Mouse (Mus musculus): ENCODE measurements around the gene Fbxl13. TPM values are rescaled to one million over a fixed set of nuclear protein-coding genes. Genes with fewer than 3 reads are reported as not detected.
"Not testable (repeated sequence)": the region's sequence is repeated elsewhere in the genome, so short reads cannot be mapped to it uniquely, and the experiment has no call there.

Gene Fbxl13
- polyA plus RNA-seq, 1 experiment: not detected

DNA sequence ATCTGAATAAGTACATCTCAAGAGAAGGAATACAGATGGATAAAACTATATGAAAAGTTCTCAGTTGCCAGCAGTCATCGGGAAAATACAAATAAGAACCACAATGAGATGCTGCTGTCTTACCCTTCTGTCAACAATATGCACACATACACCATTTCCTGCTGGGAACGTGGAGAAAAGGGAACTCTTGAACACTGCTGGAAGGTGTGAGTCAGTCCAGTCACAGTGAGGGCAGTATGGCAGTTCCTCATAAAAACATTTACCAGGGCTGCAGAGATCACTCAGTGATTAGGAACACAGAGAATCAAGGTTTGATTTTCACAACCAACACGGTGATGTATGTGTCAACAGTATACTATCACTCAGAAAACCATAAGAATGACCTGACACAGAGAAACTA lies 34.4 kb downstream of the Fbxl13 start:
- Histone ChIP-seq H3K9ac (ENCODE audit: low read depth, poor library complexity, severe bottlenecking) (no peak overlapping the region), H3K27me3 (ENCODE audit: control insufficient read depth, insufficient read depth, low read length, poor library complexity, severe bottlenecking) (no peaks in the 10 kb centered on the region), H3K4me3 (ENCODE audit: low read depth, low read length) (no peak overlapping the region), H3K4me1 (ENCODE audit: control insufficient read depth, insufficient read depth, low read length) (no peaks in the 10 kb centered on the region), H3K27ac (ENCODE audit: insufficient read depth, low read length) (no peak overlapping the region), H3K36me3 (ENCODE audit: control insufficient read depth, insufficient read depth, low read length, poor library complexity, severe bottlenecking) (no peaks in the 10 kb centered on the region), H3K9me3 (replicated peaks; ENCODE audit: control insufficient read depth, insufficient read depth, low read length, poor library complexity, severe bottlenecking) (no peaks in the 10 kb centered on the region)
- TF ChIP-seq POLR2A (IDR thresholded peaks at IDR 0.05; ENCODE audit: insufficient read depth, low read length) (no peak), CTCF (IDR thresholded peaks at IDR 0.05; ENCODE audit: low read depth, low read length) (no peak), EP300 (IDR thresholded peaks at IDR 0.05; ENCODE audit: insufficient read depth, low read depth, low read length) (no peak)

DNA sequence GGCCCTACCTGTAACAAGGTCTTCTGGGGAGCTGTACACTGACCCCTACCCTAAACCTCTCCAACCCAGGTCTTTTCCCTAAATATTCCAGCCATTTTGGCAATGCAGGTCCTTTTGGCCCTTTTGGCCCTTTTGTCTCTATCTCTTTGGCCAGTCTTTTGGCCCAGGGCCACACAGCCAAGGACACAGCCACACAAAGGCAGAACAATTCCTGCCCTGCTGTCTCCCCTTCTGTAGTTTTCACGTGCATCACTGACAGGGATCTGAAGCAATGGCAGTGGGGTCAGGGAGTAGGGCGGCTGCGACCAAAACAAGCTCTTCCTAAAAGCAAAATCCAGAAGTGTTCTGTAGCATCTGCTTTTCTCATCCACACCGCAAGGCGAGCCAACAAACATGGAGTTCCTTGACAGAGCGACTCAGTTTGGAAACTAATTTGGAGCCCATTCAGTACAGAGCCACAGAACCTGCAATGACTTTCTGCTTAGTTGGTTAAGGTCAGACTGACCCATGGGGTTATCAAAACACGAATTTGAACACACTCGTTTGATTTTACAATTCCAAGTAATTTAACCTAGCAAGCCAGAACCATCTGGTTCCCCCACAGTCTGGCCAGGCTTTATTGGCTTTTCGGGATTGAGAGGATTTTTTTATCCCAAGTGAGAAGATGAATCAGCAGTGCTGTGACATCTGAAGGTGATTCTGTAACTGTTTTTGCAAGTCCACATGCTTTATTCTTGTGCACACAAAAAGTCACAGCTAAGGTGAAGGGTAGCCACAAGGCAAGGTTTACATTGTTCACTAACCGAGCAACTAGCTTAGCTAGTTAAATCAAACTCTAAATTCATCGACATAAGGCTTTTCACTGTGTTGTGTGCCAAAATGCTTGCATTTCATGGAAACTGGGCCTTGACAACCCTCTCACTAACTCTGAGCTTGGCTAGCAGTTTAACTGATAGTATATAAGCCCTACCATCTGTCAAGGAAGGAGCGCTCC lies 36.8 kb downstream of the Fbxl13 start:
- H3K9ac ChIP-seq (ENCODE audit: low read depth, poor library complexity, severe bottlenecking): no peak overlapping the region
- TF ChIP-seq CTCF (IDR thresholded peaks at IDR 0.05; ENCODE audit: low read depth, low read length): no peak
- TF ChIP-seq EP300 (IDR thresholded peaks at IDR 0.05; ENCODE audit: insufficient read depth, low read depth, low read length): no peak
- no peak for TF ChIP-seq POLR2A (IDR thresholded peaks at IDR 0.05; ENCODE audit: insufficient read depth, low read length)

DNA sequence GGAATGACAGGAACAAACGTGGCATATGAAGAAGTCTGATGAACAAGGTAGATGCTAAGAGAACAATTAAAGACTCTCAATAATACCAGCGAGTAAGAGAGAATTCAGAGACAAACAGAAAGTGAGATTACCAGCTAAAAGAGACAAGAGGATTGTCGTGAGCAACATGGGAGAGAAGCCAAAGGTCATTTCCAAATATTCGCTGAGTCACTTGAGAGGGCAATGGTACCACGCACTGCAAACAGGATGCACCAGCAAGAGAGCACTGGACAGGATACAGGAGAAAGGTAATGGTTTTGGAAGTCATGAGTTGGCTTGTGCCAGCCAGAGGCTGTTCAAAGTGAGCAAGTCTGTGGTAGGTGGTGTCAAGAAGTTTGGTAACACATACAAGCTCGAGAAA lies 39.5 kb downstream of the Fbxl13 start:
- H3K27me3 ChIP-seq (ENCODE audit: control insufficient read depth, insufficient read depth, low read length, poor library complexity, severe bottlenecking): no peaks in the 10 kb centered on the region
- no peaks in the 10 kb centered on the region for H3K36me3 ChIP-seq (ENCODE audit: control insufficient read depth, insufficient read depth, low read length, poor library complexity, severe bottlenecking)
- TF ChIP-seq EP300 (IDR thresholded peaks at IDR 0.05; ENCODE audit: insufficient read depth, low read depth, low read length): no peak
- no peak for TF ChIP-seq CTCF (IDR thresholded peaks at IDR 0.05; ENCODE audit: low read depth, low read length)
- no peak for TF ChIP-seq POLR2A (IDR thresholded peaks at IDR 0.05; ENCODE audit: insufficient read depth, low read length)
- H3K9me3 ChIP-seq (replicated peaks; ENCODE audit: control insufficient read depth, insufficient read depth, low read length, poor library complexity, severe bottlenecking): no peaks in the 10 kb centered on the region
- H3K4me3 ChIP-seq (ENCODE audit: low read depth, low read length): no peak overlapping the region
- no peak overlapping the region for H3K27ac ChIP-seq (ENCODE audit: insufficient read depth, low read length)
- no peak overlapping the region for H3K9ac ChIP-seq (ENCODE audit: low read depth, poor library complexity, severe bottlenecking)
- H3K4me1 ChIP-seq (ENCODE audit: control insufficient read depth, insufficient read depth, low read length): no peaks in the 10 kb centered on the region

More for the DNA sequence above, 36.8 kb downstream of the Fbxl13 start:
- no peaks in the 10 kb centered on the region for H3K4me1 ChIP-seq (ENCODE audit: control insufficient read depth, insufficient read depth, low read length)
- H3K27ac ChIP-seq (ENCODE audit: insufficient read depth, low read length): no peak overlapping the region
- no peaks in the 10 kb centered on the region for H3K27me3 ChIP-seq (ENCODE audit: control insufficient read depth, insufficient read depth, low read length, poor library complexity, severe bottlenecking)
- no peaks in the 10 kb centered on the region for H3K9me3 ChIP-seq (replicated peaks; ENCODE audit: control insufficient read depth, insufficient read depth, low read length, poor library complexity, severe bottlenecking)
- no peak overlapping the region for H3K4me3 ChIP-seq (ENCODE audit: low read depth, low read length)
- H3K36me3 ChIP-seq (ENCODE audit: control insufficient read depth, insufficient read depth, low read length, poor library complexity, severe bottlenecking): no peaks in the 10 kb centered on the region

DNA sequence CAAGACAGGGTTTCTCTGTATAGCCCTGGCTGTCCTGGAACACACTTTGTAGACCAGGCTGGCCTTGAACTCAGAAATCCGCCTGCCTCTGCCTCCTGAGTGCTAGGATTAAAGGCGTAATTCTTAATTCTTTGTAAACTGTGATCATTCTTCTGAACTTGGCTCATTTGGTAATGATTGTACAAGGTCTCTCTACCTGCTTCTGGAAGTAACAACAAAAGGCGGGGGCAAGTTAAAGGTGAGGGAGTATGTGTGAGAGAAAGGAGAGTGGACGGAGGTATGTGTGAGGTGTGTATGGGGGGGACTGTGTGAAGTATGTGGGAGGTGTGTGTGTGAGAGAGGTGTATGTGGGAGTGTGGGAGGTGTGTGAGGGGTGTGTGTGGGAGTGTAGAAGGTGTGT lies 45.5 kb downstream of the Fbxl13 start:
- H3K36me3 ChIP-seq (ENCODE audit: control insufficient read depth, insufficient read depth, low read length, poor library complexity, severe bottlenecking): no peaks in the 10 kb centered on the region
- no peaks in the 10 kb centered on the region for H3K27me3 ChIP-seq (ENCODE audit: control insufficient read depth, insufficient read depth, low read length, poor library complexity, severe bottlenecking)
- H3K4me1 ChIP-seq (ENCODE audit: control insufficient read depth, insufficient read depth, low read length): no peaks in the 10 kb centered on the region
- no peak overlapping the region for H3K27ac ChIP-seq (ENCODE audit: insufficient read depth, low read length)
- H3K9ac ChIP-seq (ENCODE audit: low read depth, poor library complexity, severe bottlenecking): no peak overlapping the region
- H3K9me3 ChIP-seq (replicated peaks; ENCODE audit: control insufficient read depth, insufficient read depth, low read length, poor library complexity, severe bottlenecking): no peaks in the 10 kb centered on the region
- TF ChIP-seq POLR2A (IDR thresholded peaks at IDR 0.05; ENCODE audit: insufficient read depth, low read length) (no peak), EP300 (IDR thresholded peaks at IDR 0.05; ENCODE audit: insufficient read depth, low read depth, low read length) (no peak), CTCF (IDR thresholded peaks at IDR 0.05; ENCODE audit: low read depth, low read length) (no peak)
- no peak overlapping the region for H3K4me3 ChIP-seq (ENCODE audit: low read depth, low read length)

DNA sequence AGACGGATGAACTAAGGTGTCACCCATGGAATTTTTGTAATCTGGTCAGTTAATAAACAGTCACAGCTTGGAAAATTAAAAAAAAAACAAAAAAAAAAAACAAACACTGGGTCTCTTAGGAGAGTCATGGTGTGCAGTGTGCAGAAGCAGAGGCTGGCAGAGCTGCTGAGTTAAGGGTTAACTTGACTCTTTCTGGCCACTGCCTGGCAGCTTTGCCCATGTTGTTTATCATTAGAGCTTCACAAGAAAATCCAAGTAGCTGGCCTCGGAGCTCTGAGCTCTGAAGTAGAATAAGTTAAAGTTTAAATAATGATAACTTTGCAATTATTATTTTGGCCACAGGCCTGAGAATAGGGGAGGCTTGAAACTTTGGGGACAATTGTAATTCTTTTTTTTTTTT lies 45.9 kb downstream of the Fbxl13 start:
- H3K4me3 ChIP-seq (ENCODE audit: low read depth, low read length); H3K9me3 ChIP-seq (replicated peaks; ENCODE audit: control insufficient read depth, insufficient read depth, low read length, poor library complexity, severe bottlenecking); H3K36me3 ChIP-seq (ENCODE audit: control insufficient read depth, insufficient read depth, low read length, poor library complexity, severe bottlenecking); H3K9ac ChIP-seq (ENCODE audit: low read depth, poor library complexity, severe bottlenecking); H3K27me3 ChIP-seq (ENCODE audit: control insufficient read depth, insufficient read depth, low read length, poor library complexity, severe bottlenecking); H3K27ac ChIP-seq (ENCODE audit: insufficient read depth, low read length); H3K4me1 ChIP-seq (ENCODE audit: control insufficient read depth, insufficient read depth, low read length): not testable (repeated sequence)

DNA sequence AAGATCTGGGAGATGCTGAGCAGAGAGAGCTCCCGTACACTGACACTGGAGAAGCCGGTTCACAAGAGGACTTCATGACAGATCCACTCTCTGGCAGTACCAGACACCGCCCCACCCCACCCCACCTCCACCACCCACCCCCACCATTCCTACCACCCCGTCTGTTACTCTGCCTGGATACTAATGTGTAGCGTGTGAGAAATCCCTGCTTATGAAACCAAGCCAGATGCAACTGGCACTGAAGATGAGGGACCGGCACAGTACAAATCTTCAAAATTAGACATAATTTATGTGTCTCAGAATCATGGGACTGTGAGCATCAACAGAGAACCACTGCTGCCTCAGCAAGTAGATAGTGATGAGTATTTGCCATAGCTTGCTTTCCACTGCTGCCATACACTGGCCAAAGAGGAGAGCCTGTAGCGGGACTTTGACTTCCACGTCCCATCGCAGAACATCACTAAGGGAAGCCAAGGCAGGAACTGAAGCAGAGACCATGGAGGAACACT lies 52.2 kb downstream of the Fbxl13 start:
- Histone ChIP-seq H3K9ac (ENCODE audit: low read depth, poor library complexity, severe bottlenecking) (no peak overlapping the region), H3K4me1 (ENCODE audit: control insufficient read depth, insufficient read depth, low read length) (no peaks in the 10 kb centered on the region), H3K4me3 (ENCODE audit: low read depth, low read length) (no peak overlapping the region), H3K27me3 (ENCODE audit: control insufficient read depth, insufficient read depth, low read length, poor library complexity, severe bottlenecking) (no peaks in the 10 kb centered on the region), H3K9me3 (replicated peaks; ENCODE audit: control insufficient read depth, insufficient read depth, low read length, poor library complexity, severe bottlenecking) (no peaks in the 10 kb centered on the region), H3K36me3 (ENCODE audit: control insufficient read depth, insufficient read depth, low read length, poor library complexity, severe bottlenecking) (no peaks in the 10 kb centered on the region), H3K27ac (ENCODE audit: insufficient read depth, low read length) (no peak overlapping the region)
- TF ChIP-seq CTCF (IDR thresholded peaks at IDR 0.05; ENCODE audit: low read depth, low read length) (no peak), EP300 (IDR thresholded peaks at IDR 0.05; ENCODE audit: insufficient read depth, low read depth, low read length) (no peak), POLR2A (IDR thresholded peaks at IDR 0.05; ENCODE audit: insufficient read depth, low read length) (no peak)
